Mouse (Mus musculus) neural tube, embryonic 15.5 days (tissue): Measurements from ENCODE around the gene Uqcrq. TPM values are rescaled to one million over a fixed set of nuclear protein-coding genes. Genes with fewer than 3 reads are reported as not detected.
"Not testable (repeated sequence)": the region's sequence is repeated elsewhere in the genome, so short reads cannot be mapped to it uniquely, and the experiment has no call there.

Source experiments
- ATAC-seq: fragments of 200-750 bp; cut with Nextera tagmentation; 2 replicates; pipeline ENCODE4 v1.8.0; 2017; ENCODE audit warnings: mild to moderate bottlenecking, moderate TSS enrichment, moderate library complexity; ENCODE audit not compliant: low FRiP score
- H3K27ac ChIP-seq: fragments of 300-500 bp; sonication (generic); replicated peaks from 2 replicates; pipeline ENCODE4 v1.5.1; 2015; ENCODE audit warnings: mild to moderate bottlenecking, inconsistent platforms
- H3K27me3 ChIP-seq: fragments of 300-500 bp; sonication (generic); replicated peaks from 2 replicates; pipeline ENCODE4 v1.6.1; 2015; ENCODE audit warnings: inconsistent platforms
- H3K36me3 ChIP-seq: fragments of 300-500 bp; sonication (generic); 2 replicates; pipeline ENCODE4 v1.6.1; 2015; ENCODE audit warnings: inconsistent platforms
- H3K4me1 ChIP-seq: fragments of 300-500 bp; sonication (generic); 2 replicates; pipeline ENCODE4 v1.6.1; 2015; ENCODE audit warnings: inconsistent platforms
- H3K4me2 ChIP-seq: fragments of 300-500 bp; sonication (generic); 2 replicates; pipeline ENCODE4 v1.6.1; 2015; ENCODE audit warnings: inconsistent platforms, mild to moderate bottlenecking, moderate library complexity
- H3K4me3 ChIP-seq: fragments of 300-500 bp; sonication (generic); replicated peaks from 2 replicates; pipeline ENCODE4 v1.5.1; 2015; ENCODE audit warnings: mild to moderate bottlenecking, inconsistent platforms
- H3K9ac ChIP-seq: fragments of 300-500 bp; sonication (generic); replicated peaks from 2 replicates; pipeline ENCODE4 v1.6.1; 2015; ENCODE audit warnings: mild to moderate bottlenecking, inconsistent platforms
- H3K9me3 ChIP-seq: fragments of 300-500 bp; sonication (generic); replicated peaks from 2 replicates; pipeline ENCODE4 v1.6.1; 2016; ENCODE audit warnings: inconsistent platforms
- WGBS: fragments of 180-500 bp; shearing (Covaris S2); methylation state at CpG from one replicate; pipeline ENCODE4 v1.1.7; 2015; ENCODE audit warnings: mixed read lengths; 5-methylcytosine and 5-hydroxymethylcytosine counted together
- polyA plus RNA-seq: library from polyadenylated mRNA; unstranded; fragments of >200 nt; fragmentation: Nextera tagmentation; extraction: Ambion mirVana; gene quantifications from 2 replicates; pipeline ENCODE4 v1.2.1, GENCODE M21; 2015

The Uqcrq gene
- polyA plus RNA-seq, 1 experiment from 2014 or later: 911 TPM

- H3K27me3 ChIP-seq: no peaks in the 10 kb centered on the region
- H3K36me3 ChIP-seq: peaks cover 20% of the 10 kb centered on the region
- H3K4me2 ChIP-seq: no peak overlapping the region
- 92% methylated on average over 3 of the region's 3 CpGs for WGBS
- H3K9ac ChIP-seq: no peak overlapping the region
- H3K27ac ChIP-seq: no peak overlapping the region
- no peaks in the 10 kb centered on the region for H3K9me3 ChIP-seq
- no peak for ATAC-seq
- no peak overlapping the region for H3K4me3 ChIP-seq
- peaks cover 16% of the 10 kb centered on the region for H3K4me1 ChIP-seq
Measured at GRCm38 (mm10) chr11:53427993-53428715, 2.5 kb downstream of the Uqcrq start.

- ATAC-seq, H3K27ac ChIP-seq, H3K27me3 ChIP-seq, H3K9ac ChIP-seq, H3K4me2 ChIP-seq, H3K4me3 ChIP-seq, H3K9me3 ChIP-seq: not testable (repeated sequence)
- 88% methylated on average over 3 of the region's 3 CpGs for WGBS
- peaks cover 20% of the 10 kb centered on the region for H3K36me3 ChIP-seq
- peaks cover 16% of the 10 kb centered on the region for H3K4me1 ChIP-seq
Measured at GRCm38 (mm10) chr11:53426914-53427313, 3.7 kb downstream of the Uqcrq start.

- Histone ChIP-seq H3K27me3 (no peaks in the 10 kb centered on the region), H3K27ac (no peak overlapping the region), H3K9me3 (no peaks in the 10 kb centered on the region), H3K9ac (no peak overlapping the region), H3K4me1 (peaks cover 11% of the 10 kb centered on the region), H3K4me2 (no peak overlapping the region), H3K4me3 (no peak overlapping the region), H3K36me3 (peaks cover 29% of the 10 kb centered on the region)
- WGBS: 89% methylated on average over 6 of the region's 6 CpGs
- ATAC-seq: no peak
Measured at GRCm38 (mm10) chr11:53425711-53426255, 4.8 kb downstream of the Uqcrq start.

GRCm38 (mm10) chr11:53425251-53425650 is 5.4 kb downstream of the Uqcrq start:
- Histone ChIP-seq H3K36me3 (peaks cover 30% of the 10 kb centered on the region), H3K4me2 (no peak overlapping the region), H3K9me3 (no peaks in the 10 kb centered on the region), H3K27ac (no peak overlapping the region), H3K4me1 (peaks cover 11% of the 10 kb centered on the region), H3K27me3 (no peaks in the 10 kb centered on the region), H3K4me3 (no peak overlapping the region), H3K9ac (no peak overlapping the region)
- ATAC-seq: no peak
- 59% methylated on average over 3 of the region's 3 CpGs for WGBS

- Histone ChIP-seq H3K4me2 (no peak overlapping the region), H3K27ac (no peak overlapping the region), H3K4me1 (peaks cover 8% of the 10 kb centered on the region), H3K36me3 (peaks cover 34% of the 10 kb centered on the region), H3K9me3 (no peaks in the 10 kb centered on the region), H3K27me3 (no peaks in the 10 kb centered on the region), H3K9ac (no peak overlapping the region), H3K4me3 (no peak overlapping the region)
- ATAC-seq: no peak
- WGBS: 71% methylated on average over 2 of the region's 2 CpGs
Measured at GRCm38 (mm10) chr11:53424826-53425225, 5.8 kb downstream of the Uqcrq start.

- H3K9ac ChIP-seq: no peak within 1 kb of the TSS
- WGBS: 92% methylated on average over 4 of the region's 4 CpGs
- H3K4me3 ChIP-seq: no peak within 1 kb of the TSS
- no peak for ATAC-seq
- H3K4me2 ChIP-seq: no peak within 1 kb of the TSS
- H3K36me3 ChIP-seq: peaks cover 36% of the 10 kb centered on the region
- no peaks in the 10 kb centered on the region for H3K27me3 ChIP-seq
- no peaks in the 10 kb centered on the region for H3K4me1 ChIP-seq
- no peak within 1 kb of the TSS for H3K27ac ChIP-seq
- no peaks in the 10 kb centered on the region for H3K9me3 ChIP-seq
Measured at GRCm38 (mm10) chr11:53423036-53423435, 7.6 kb downstream of the Uqcrq start, which contains the start of gene Leap2. Gene Leap2 (minus strand): TSS chr11:53423170.

GRCm38 (mm10) chr11:53418048-53418447 is 12.6 kb downstream of the Uqcrq start:
- H3K36me3 ChIP-seq: peaks cover 71% of the 10 kb centered on the region

GRCm38 (mm10) chr11:53413871-53414270 is 16.8 kb downstream of the Uqcrq start:
- no peaks in the 10 kb centered on the region for H3K27me3 ChIP-seq
- no peak for ATAC-seq
- H3K4me1 ChIP-seq: no peaks in the 10 kb centered on the region
- no peak overlapping the region for H3K27ac ChIP-seq
- no peaks in the 10 kb centered on the region for H3K9me3 ChIP-seq
- H3K4me3 ChIP-seq: no peak overlapping the region
- WGBS: 95% methylated on average over 4 of the region's 4 CpGs
- H3K9ac ChIP-seq: no peak overlapping the region
- peaks cover 84% of the 10 kb centered on the region for H3K36me3 ChIP-seq
- no peak overlapping the region for H3K4me2 ChIP-seq

More at GRCm38 (mm10) chr11:53418048-53418447, 12.6 kb downstream of the Uqcrq start:
- Histone ChIP-seq H3K9me3 (no peaks in the 10 kb centered on the region), H3K4me3 (no peak overlapping the region), H3K27ac (no peak overlapping the region), H3K4me1 (no peaks in the 10 kb centered on the region), H3K27me3 (no peaks in the 10 kb centered on the region), H3K4me2 (no peak overlapping the region), H3K9ac (no peak overlapping the region)
- no peak for ATAC-seq

- H3K4me3 ChIP-seq: no peak overlapping the region
- H3K9me3 ChIP-seq: no peaks in the 10 kb centered on the region
- no peak for ATAC-seq
Measured at GRCm38 (mm10) chr11:53411738-53412137, 18.9 kb downstream of the Uqcrq start.

GRCm38 (mm10) chr11:53403638-53404037 is 27.0 kb downstream of the Uqcrq start:
- no peak overlapping the region for H3K4me2 ChIP-seq
- peaks cover 74% of the 10 kb centered on the region for H3K36me3 ChIP-seq
- no peaks in the 10 kb centered on the region for H3K9me3 ChIP-seq
- ATAC-seq: no peak
- WGBS: 96% methylated on average over 1 of the region's 1 CpGs
- H3K9ac ChIP-seq: no peak overlapping the region
- H3K27ac ChIP-seq: no peak overlapping the region
- H3K4me1 ChIP-seq: no peaks in the 10 kb centered on the region
- H3K27me3 ChIP-seq: no peaks in the 10 kb centered on the region
- H3K4me3 ChIP-seq: no peak overlapping the region

More at GRCm38 (mm10) chr11:53411738-53412137, 18.9 kb downstream of the Uqcrq start:
- H3K27ac ChIP-seq: no peak overlapping the region
- no peak overlapping the region for H3K4me2 ChIP-seq
- H3K36me3 ChIP-seq: peaks cover 82% of the 10 kb centered on the region
- no peaks in the 10 kb centered on the region for H3K4me1 ChIP-seq
- H3K9ac ChIP-seq: no peak overlapping the region
- H3K27me3 ChIP-seq: no peaks in the 10 kb centered on the region

GRCm38 (mm10) chr11:53393856-53394255 is 36.8 kb downstream of the Uqcrq start:
- H3K9me3 ChIP-seq: no peaks in the 10 kb centered on the region
- 90% methylated on average over 1 of the region's 1 CpGs for WGBS
- no peak for ATAC-seq
- no peaks in the 10 kb centered on the region for H3K4me1 ChIP-seq
- no peak overlapping the region for H3K4me3 ChIP-seq
- no peak overlapping the region for H3K27ac ChIP-seq
- H3K9ac ChIP-seq: no peak overlapping the region
- no peaks in the 10 kb centered on the region for H3K27me3 ChIP-seq
- no peak overlapping the region for H3K4me2 ChIP-seq
- H3K36me3 ChIP-seq: peaks cover 43% of the 10 kb centered on the region

- no peak overlapping the region for H3K27ac ChIP-seq
- H3K4me1 ChIP-seq: no peaks in the 10 kb centered on the region
- H3K9me3 ChIP-seq: no peaks in the 10 kb centered on the region
- 95% methylated on average over 2 of the region's 2 CpGs for WGBS
- H3K27me3 ChIP-seq: no peaks in the 10 kb centered on the region
- H3K36me3 ChIP-seq: peaks cover 35% of the 10 kb centered on the region
- H3K4me2 ChIP-seq: no peak overlapping the region
- no peak for ATAC-seq
- H3K9ac ChIP-seq: no peak overlapping the region
- no peak overlapping the region for H3K4me3 ChIP-seq
Measured at GRCm38 (mm10) chr11:53383758-53384428, 46.7 kb downstream of the Uqcrq start.
